Mouse (Mus musculus): ENCODE results near the gene Rhox10.
"Not testable (repeated sequence)": the region's sequence is repeated elsewhere in the genome, so short reads cannot be mapped to it uniquely, and the experiment has no call there.

Gene Rhox10

DNA sequence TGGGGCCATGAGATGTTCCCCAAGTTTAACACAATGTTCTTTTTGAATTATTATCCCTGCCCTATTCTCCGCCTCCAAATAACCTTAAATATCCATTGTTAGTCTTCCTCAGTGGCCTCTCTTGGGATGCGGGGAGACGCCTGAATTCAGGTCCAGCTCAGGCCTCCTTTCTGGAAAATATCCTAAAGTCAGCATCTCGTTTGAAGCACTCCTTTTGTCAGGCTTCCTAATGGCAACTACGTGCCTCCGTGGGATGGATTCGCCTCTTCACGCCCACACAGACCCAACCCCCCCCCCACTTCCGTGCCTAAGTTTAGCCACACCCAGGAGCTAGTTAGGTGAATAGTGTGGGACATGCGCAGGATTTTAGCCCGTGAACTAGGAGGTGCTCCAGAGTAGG is at the start of gene Rhox10:
Rhox10 (plus strand) TSS at position 301 of the 400 bp plus-strand sequence.
- DNase-seq (ENCODE audit: low spot score in 2 of 2): no peak

DNA sequence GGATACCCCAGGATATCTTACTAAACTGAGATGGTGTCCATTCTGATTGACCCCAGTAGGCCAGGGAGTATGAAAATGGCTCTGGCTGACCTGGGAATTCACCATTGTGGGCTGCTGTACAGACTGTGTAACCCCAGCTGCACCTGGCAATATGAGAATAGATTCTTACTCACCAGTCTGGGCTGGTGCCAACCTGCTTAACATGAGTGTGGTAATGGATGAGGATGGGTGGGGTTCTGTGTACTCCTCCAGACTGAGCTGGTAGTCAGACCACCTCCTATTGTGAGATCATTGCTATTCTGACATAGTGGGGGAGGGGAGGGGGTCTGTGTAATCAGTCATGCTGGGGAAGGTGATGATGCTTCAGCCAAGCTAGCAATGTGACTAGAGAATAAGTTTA is 47.7 kb upstream of the Rhox10 start, which contains the start of gene Btg1-ps1:
Btg1-ps1 (minus strand) TSS at position 219 of the 400 bp plus-strand sequence.
- not testable (repeated sequence) for DNase-seq (ENCODE audit: low spot score in 2 of 2)

DNA sequence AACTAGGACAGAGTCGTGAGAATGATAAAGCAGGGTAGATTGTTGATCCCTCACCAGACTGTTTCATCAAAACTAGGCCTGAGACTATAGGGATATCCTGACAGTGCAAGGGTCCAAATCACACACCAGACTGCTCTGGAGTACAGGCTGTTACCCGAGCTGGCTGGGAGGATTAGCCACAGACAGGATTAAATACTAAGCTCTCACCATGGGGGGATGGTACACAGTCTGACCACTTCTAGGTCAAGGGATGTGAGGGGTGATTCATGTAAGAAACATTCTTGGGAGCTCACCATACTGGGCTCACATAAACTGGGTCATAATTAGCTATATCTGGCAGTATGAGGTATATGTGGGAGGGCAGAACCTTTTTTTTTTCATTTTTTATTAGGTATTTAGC is 32.4 kb upstream of the Rhox10 start:
- DNase-seq (ENCODE audit: low spot score in 2 of 2): no peak

DNA sequence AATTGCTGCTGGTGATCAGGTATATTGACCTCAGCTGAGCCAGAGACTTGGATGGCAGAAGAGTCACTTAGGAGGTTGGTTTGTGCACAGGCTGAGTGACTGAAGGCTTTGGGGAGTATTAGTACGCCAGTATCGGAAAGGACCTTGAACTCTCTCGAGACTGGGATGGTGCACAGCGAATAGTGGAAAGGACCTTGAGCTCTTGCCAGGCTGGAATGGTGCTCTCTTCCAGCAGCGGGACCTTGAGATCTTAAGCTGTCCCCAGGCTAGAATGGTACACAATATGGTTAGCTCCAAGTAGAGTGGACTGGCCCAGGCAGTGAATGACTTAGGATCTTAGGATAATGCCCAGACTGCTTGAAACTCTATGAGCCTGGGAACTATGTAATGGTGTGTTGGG is 26.6 kb upstream of the Rhox10 start:
- no peak for DNase-seq (ENCODE audit: low spot score in 2 of 2)

DNA sequence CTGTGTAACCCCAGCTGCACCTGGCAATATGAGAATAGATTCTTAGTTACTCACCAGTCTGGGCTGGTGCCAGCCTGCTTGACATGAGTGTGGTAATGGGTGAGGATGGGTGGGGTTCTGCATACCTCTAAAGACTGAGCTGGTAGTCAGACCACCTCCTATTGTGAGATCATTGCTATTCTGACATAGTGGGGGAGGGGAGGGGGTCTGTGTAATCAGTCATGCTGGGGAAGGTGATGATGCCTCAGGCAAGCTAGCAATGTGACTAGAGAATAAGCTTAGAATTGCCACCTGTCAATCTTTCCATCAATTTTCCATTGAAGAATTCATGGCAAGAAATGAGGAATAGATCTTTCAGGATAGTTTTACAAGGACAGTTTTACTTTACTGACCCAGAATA is 23.3 kb upstream of the Rhox10 start, which contains the start of gene Btg1-ps2:
Btg1-ps2 (minus strand) TSS at position 101 of the 400 bp plus-strand sequence.
- DNase-seq (ENCODE audit: low spot score in 2 of 2): not testable (repeated sequence)

DNA sequence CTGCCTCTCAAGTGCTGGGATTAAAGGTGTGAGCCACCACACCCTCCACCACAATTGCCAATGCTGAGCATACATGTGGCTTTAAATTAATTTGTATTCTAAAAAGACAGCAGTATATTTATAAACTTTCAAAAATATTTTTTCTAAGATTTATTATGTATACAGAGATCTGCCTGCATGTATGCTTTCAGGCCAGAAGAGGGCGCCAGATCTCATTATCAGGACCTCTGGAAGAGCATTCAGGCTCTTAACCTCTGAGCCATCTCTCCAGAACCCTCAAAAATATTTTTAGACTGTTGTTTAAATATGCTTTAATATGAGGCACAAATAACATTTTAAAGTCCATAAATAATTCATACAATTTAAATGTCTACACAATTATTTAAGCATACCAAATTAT is 4.7 kb upstream of the Rhox10 start:
- DNase-seq (ENCODE audit: low spot score in 2 of 2): no peak

DNA sequence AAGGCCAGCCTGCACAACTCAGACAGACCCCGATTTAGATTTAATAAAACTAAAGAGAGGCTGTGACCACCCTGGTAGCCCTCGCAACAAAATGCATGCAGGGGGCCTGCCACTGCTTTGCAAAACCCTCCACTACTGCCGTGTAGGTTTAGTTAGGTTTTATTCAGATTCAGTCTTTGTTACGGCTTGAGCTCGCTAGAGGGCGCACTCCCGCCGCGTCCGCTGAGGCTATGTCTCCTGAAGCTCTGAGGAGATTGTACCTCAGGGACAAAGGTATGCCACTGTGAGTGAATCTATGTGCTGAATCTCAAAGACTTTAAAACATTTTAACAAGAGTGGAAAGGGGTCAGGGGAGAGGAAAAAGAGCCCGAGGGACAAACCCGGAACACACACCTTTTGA is 18.0 kb downstream of the Rhox10 start:
- DNase-seq (ENCODE audit: low spot score in 2 of 2): peak in 1 of 2 experiments; percentile 28

DNA sequence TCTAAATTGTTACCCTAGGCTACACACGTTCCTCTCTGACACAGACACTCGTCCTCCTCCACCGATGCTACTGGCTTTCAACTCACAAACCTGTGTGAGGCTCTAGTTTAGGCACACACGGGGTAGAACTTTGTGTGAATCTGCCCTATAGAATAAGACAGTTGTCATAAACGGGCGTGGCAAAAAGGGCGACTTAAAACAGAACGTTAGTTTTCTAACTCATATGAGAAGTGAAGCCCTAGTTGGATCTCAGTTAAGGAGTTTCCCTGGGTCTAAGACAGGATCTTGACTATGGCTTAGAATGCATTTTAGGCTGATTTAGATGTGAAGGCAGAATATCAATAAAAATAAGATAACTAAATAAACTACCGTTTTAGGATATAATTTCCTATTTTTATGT is 18.8 kb downstream of the Rhox10 start, which contains the start of gene Rhox11:
Rhox11 (minus strand) TSS at position 101 of the 400 bp plus-strand sequence.
- DNase-seq (ENCODE audit: low spot score in 2 of 2): no peak

DNA sequence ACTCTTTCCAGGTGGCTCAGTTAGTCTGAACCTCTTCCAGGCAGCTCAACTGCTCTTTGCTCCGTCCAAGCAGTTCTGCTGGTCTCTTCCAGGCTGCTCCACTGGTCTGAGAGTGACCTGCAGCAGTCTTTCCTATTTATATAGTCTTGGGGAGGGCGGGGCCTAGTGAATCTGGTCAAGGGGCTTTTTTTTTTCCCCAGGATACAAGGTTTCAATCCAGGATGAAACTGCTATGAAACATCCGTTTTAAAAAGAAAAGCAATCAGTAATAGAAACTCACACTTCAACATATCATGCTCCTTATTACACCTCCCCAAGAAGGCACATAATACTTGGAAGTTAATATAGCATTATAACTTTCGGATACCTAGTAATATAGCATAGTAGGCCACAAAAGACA is 44.5 kb downstream of the Rhox10 start, which contains the start of gene Rhox12:
Rhox12 (minus strand) TSS at position 101 of the 400 bp plus-strand sequence.
- DNase-seq (ENCODE audit: low spot score in 2 of 2): no peak

DNA sequence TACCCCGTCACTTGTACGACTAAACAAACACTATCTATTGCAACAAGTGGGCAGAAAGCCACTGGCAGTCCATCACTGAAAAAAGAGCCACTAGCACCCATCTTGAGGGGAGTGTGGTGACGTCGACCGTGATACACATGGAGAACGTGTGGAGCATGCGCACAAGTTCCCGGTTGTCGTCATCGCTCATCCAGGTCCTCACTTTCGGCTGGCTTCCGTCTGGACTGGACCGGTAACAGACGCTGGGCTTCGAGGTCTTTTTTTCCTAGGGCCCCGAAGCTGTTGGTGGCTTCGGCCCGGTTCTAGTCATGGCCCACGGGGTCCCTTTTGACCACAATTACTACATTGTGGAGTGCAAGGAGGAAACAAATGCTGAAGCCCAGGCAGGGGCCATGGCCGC is 54.7 kb downstream of the Rhox10 start, which contains the start of gene Rhox13:
Rhox13 (plus strand) TSS at position 238 of the 400 bp plus-strand sequence.
- no peak for DNase-seq (ENCODE audit: low spot score in 2 of 2)
